In the genomic region with DNA sequence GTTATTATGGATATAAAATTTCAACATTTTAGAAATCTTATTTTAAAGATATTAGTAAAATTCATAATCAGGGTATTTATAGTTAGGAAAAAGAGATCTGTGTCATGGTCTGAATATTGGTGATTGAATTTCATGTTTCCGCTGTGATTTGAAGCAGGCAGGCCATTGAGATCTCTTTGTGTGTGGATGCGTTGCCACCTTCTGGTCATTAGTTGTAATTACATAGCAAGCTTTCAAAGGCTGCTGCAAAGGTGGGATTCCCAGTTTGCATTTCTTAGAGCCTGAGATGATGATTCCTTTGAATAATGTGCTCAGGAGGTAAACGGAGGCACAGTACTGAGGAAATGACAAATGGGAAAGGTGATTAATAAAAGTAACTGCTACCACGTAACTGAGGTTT, we compare ENCODE assay signal across 9 mouse cellular contexts. TPM values are rescaled to one million over a fixed set of nuclear protein-coding genes. Genes with fewer than 3 reads are reported as not detected.
A peak's percentile ranks its signal among the peaks of the same experiment; 100 is the strongest.
DNase-seq lines count a peak whose midpoint lies in the region; ATAC-seq and TF ChIP-seq lines count a peak whose summit lies in the region.
"Had no signal": no experiment of that assay in that cellular context is flagged by ENCODE, and none has a peak within 500 bp of the region (broad histone marks: within the 10 kb centered on the region; RNA-seq: fewer than 3 reads in every experiment).

No protein-coding gene starts in this region.

- 21% methylated on average over 4 of the region's 4 CpGs for WGBS in liver, embryonic 11.5 days
- WGBS in forebrain, embryonic 11.5 days = 22% methylated on average over 4 of the region's 4 CpGs
- 21% methylated on average over 4 of the region's 4 CpGs for WGBS in kidney, embryonic 14.5 days
- 18% methylated on average over 4 of the region's 4 CpGs for WGBS in lung, adult 2 months

- no peaks in the 10 kb centered on the region for H3K36me3 ChIP-seq in liver, embryonic 11.5 days (ENCODE audit: control insufficient read depth, insufficient read depth, low read length)
- no peaks in the 10 kb centered on the region for H3K36me3 ChIP-seq in forebrain, embryonic 11.5 days (ENCODE audit: control insufficient read depth, insufficient read depth, low read length)
- H3K36me3 ChIP-seq in kidney, embryonic 14.5 days (ENCODE audit: control insufficient read depth, insufficient read depth, low read length) = no peaks in the 10 kb centered on the region

- H3K4me3 ChIP-seq in liver, embryonic 11.5 days (ENCODE audit: low read depth, low read length) = no peak overlapping the region
- no peak overlapping the region for H3K4me3 ChIP-seq in forebrain, embryonic 11.5 days (ENCODE audit: low read depth, low read length)
- no peak overlapping the region for H3K4me3 ChIP-seq in kidney, embryonic 14.5 days (ENCODE audit: low read length)
- H3K4me3 ChIP-seq in lung, adult 2 months (replicated peaks; ENCODE audit: extremely low read depth, low read depth, low read length) = no peak overlapping the region
- H3K4me3 ChIP-seq: erythroblast, embryonic 14.5 days had no signal

- H3K4me1 ChIP-seq in liver, embryonic 11.5 days (replicated peaks; ENCODE audit: control insufficient read depth, insufficient read depth, low read length) = no peaks in the 10 kb centered on the region
- no peaks in the 10 kb centered on the region for H3K4me1 ChIP-seq in forebrain, embryonic 11.5 days (replicated peaks; ENCODE audit: control insufficient read depth, insufficient read depth, low read length)
- H3K4me1 ChIP-seq in kidney, embryonic 14.5 days (ENCODE audit: control insufficient read depth, insufficient read depth, low read length) = no peaks in the 10 kb centered on the region
- no peaks in the 10 kb centered on the region for H3K4me1 ChIP-seq in lung, adult 2 months (ENCODE audit: control insufficient read depth, insufficient read depth, low read length)

- H3K9ac ChIP-seq in liver, embryonic 11.5 days (ENCODE audit: low read depth, low read length) = no peak overlapping the region
- no peak overlapping the region for H3K9ac ChIP-seq in forebrain, embryonic 11.5 days (ENCODE audit: low read length)
- H3K9ac ChIP-seq in kidney, embryonic 14.5 days (ENCODE audit: low read depth, low read length) = no peak overlapping the region

- DNase-seq in liver = peak; percentile 3
- DNase-seq in liver, embryonic 11.5 days (ENCODE audit: low spot score) = no peak
- peak; percentile 55 for DNase-seq in adrenal gland, postnatal 14 days
- no peak for DNase-seq in forebrain, embryonic 11.5 days (ENCODE audit: low spot score)
- DNase-seq in lung, adult 2 months = peak; percentile 9
- DNase-seq in right cerebral cortex, postnatal 14 days = peak; percentile 10
- no peak for DNase-seq in spleen, postnatal 36 days (ENCODE audit: low spot score in 2 of 2)

- no peaks in the 10 kb centered on the region for H3K9me3 ChIP-seq in liver, embryonic 11.5 days (ENCODE audit: control insufficient read depth, low read length)
- no peaks in the 10 kb centered on the region for H3K9me3 ChIP-seq in forebrain, embryonic 11.5 days (ENCODE audit: control insufficient read depth, low read length)
- no peaks in the 10 kb centered on the region for H3K9me3 ChIP-seq in kidney, embryonic 14.5 days (ENCODE audit: control insufficient read depth, low read length)

- TF ChIP-seq POLR2A in lung, adult 2 months (IDR thresholded peaks at IDR 0.05; ENCODE audit: borderline replicate concordance, extremely low read depth, low read depth, low read length) = no peak

- peak; percentile 53; the same call in 1 of the 2 replicates for TF ChIP-seq CTCF in lung, adult 2 months (IDR thresholded peaks at IDR 0.05; ENCODE audit: insufficient read depth, low read length)

- ATAC-seq in liver, embryonic 11.5 days (replicated peaks; ENCODE audit: low FRiP score) = no peak
- peak; percentile 64; the same call in 1 of the 2 replicates for ATAC-seq in forebrain, embryonic 11.5 days (replicated peaks; ENCODE audit: low FRiP score)
- ATAC-seq in kidney, embryonic 14.5 days (ENCODE audit: low FRiP score, low TSS enrichment) = peak; percentile 46; the same call in 1 of the 2 replicates

- H3K4me2 ChIP-seq in liver, embryonic 11.5 days = no peak overlapping the region
- H3K4me2 ChIP-seq in forebrain, embryonic 11.5 days (ENCODE audit: low read depth, low read length, severe bottlenecking) = no peak overlapping the region
- H3K4me2 ChIP-seq in kidney, embryonic 14.5 days (replicated peaks; ENCODE audit: low read depth, low read length) = no peak overlapping the region

- no peak overlapping the region for H3K27ac ChIP-seq in liver, embryonic 11.5 days (ENCODE audit: low read depth, low read length)
- no peak overlapping the region for H3K27ac ChIP-seq in forebrain, embryonic 11.5 days (ENCODE audit: low read depth, low read length)
- H3K27ac ChIP-seq in kidney, embryonic 14.5 days (ENCODE audit: low read depth, low read length) = no peak overlapping the region

- no peaks in the 10 kb centered on the region for H3K27me3 ChIP-seq in liver, embryonic 11.5 days (replicated peaks; ENCODE audit: control insufficient read depth, insufficient read depth, low read length)
- no peaks in the 10 kb centered on the region for H3K27me3 ChIP-seq in forebrain, embryonic 11.5 days (ENCODE audit: control insufficient read depth, insufficient read depth, low read length)
- no peaks in the 10 kb centered on the region for H3K27me3 ChIP-seq in kidney, embryonic 14.5 days (ENCODE audit: control insufficient read depth, insufficient read depth, low read length)

RNA-seq across cellular contexts. Expression of a gene that starts 17.8 kb away (rescaled TPM):
- polyA plus RNA-seq in liver, embryonic 11.5 days (2014; fragmentation: Nextera tagmentation; extraction: Ambion mirVana) = not detected in 2 replicates
- total RNA-seq in adrenal gland, postnatal 14 days (2021) = not detected in 2 replicates
- not detected in 2 replicates for polyA plus RNA-seq in forebrain, embryonic 11.5 days (2014; fragmentation: Nextera tagmentation; extraction: Ambion mirVana)
- polyA plus RNA-seq in kidney, embryonic 14.5 days (2014; fragmentation: Nextera tagmentation; extraction: Ambion mirVana) = not detected in 2 replicates
- polyA plus RNA-seq in lung, adult 2 months (2012; rRNA removed) = not detected in 2 replicates
- polyA plus RNA-seq: erythroblast, embryonic 14.5 days had no signal

RNA-seq across cellular contexts. Expression of a gene that starts 27.6 kb away (rescaled TPM):
- not detected in 2 replicates for polyA plus RNA-seq in liver, embryonic 11.5 days (2014; fragmentation: Nextera tagmentation; extraction: Ambion mirVana)
- not detected in 2 replicates for total RNA-seq in adrenal gland, postnatal 14 days (2021)
- not detected in 2 replicates for polyA plus RNA-seq in forebrain, embryonic 11.5 days (2014; fragmentation: Nextera tagmentation; extraction: Ambion mirVana)
- polyA plus RNA-seq in kidney, embryonic 14.5 days (2014; fragmentation: Nextera tagmentation; extraction: Ambion mirVana) = not detected in 2 replicates
- polyA plus RNA-seq in lung, adult 2 months (2012; rRNA removed) = not detected in 2 replicates
- polyA plus RNA-seq: erythroblast, embryonic 14.5 days had no signal

RNA-seq across cellular contexts. Expression of a gene that starts 42.4 kb away (rescaled TPM):
- polyA plus RNA-seq in liver, embryonic 11.5 days (2014; fragmentation: Nextera tagmentation; extraction: Ambion mirVana) = not detected in 2 replicates
- total RNA-seq in adrenal gland, postnatal 14 days (2021) = 0.22 TPM in 1 of 2 replicates, not detected in the other
- polyA plus RNA-seq in forebrain, embryonic 11.5 days (2014; fragmentation: Nextera tagmentation; extraction: Ambion mirVana) = 0.13 TPM in 1 of 2 replicates, not detected in the other
- not detected in 2 replicates for polyA plus RNA-seq in kidney, embryonic 14.5 days (2014; fragmentation: Nextera tagmentation; extraction: Ambion mirVana)
- polyA plus RNA-seq in lung, adult 2 months (2012; rRNA removed) = 0.06 and 5.1 TPM in 2 replicates
- polyA plus RNA-seq: erythroblast, embryonic 14.5 days had no signal

RNA-seq across cellular contexts. Expression of a gene that starts 50.5 kb away (rescaled TPM):
- polyA plus RNA-seq in liver, embryonic 11.5 days (2014; fragmentation: Nextera tagmentation; extraction: Ambion mirVana) = not detected in 2 replicates
- total RNA-seq in adrenal gland, postnatal 14 days (2021) = not detected in 2 replicates
- polyA plus RNA-seq in forebrain, embryonic 11.5 days (2014; fragmentation: Nextera tagmentation; extraction: Ambion mirVana) = not detected in 2 replicates
- not detected in 2 replicates for polyA plus RNA-seq in kidney, embryonic 14.5 days (2014; fragmentation: Nextera tagmentation; extraction: Ambion mirVana)
- not detected in 2 replicates for polyA plus RNA-seq in lung, adult 2 months (2012; rRNA removed)
- polyA plus RNA-seq: erythroblast, embryonic 14.5 days had no signal

Comparison
In these comparisons a context has a peak if more than half of its experiments do, and no peak if none do; other contexts are left out.
1. DNase-seq: peak in liver (single experiment), adrenal gland, postnatal 14 days (single experiment), lung, adult 2 months (single experiment) and right cerebral cortex, postnatal 14 days (single experiment); none in liver, embryonic 11.5 days (single experiment), forebrain, embryonic 11.5 days (single experiment) and spleen, postnatal 36 days (0 of 2).